Mouse (Mus musculus) G1E (cell line): Measurements from ENCODE around the gene Mfsd14a. TPM values are rescaled to one million over a fixed set of nuclear protein-coding genes. Genes with fewer than 3 reads are reported as not detected.

Experiments
- ATAC-seq: 2 replicates; pipeline ENCODE4 v1.8.0; 2016; ENCODE audit warnings: mild to moderate bottlenecking; ENCODE audit not compliant: insufficient number of reproducible peaks, poor library complexity, low FRiP score, severe bottlenecking; ENCODE audit errors: extremely low read depth
- DNase-seq: peaks from one replicate; pipeline ENCODE4 v3.0.0; 2012; ENCODE audit warnings: low spot score
- H3K27me3 ChIP-seq: 2 replicates; pipeline ENCODE4 v1.6.1; 2012; ENCODE audit warnings: mild to moderate bottlenecking, low read length, inconsistent platforms; ENCODE audit not compliant: insufficient read depth
- H3K36me3 ChIP-seq: replicated peaks from 2 replicates; pipeline ENCODE3; 2012; ENCODE audit warnings: mild to moderate bottlenecking, inconsistent platforms
- H3K4me1 ChIP-seq: 2 replicates; pipeline ENCODE4 v1.6.1; 2012; ENCODE audit warnings: low read depth, low read length, inconsistent platforms, mixed read lengths; ENCODE audit not compliant: insufficient read depth
- H3K4me3 ChIP-seq: 2 replicates; pipeline ENCODE4 v1.5.1; 2012; ENCODE audit warnings: low read depth, mild to moderate bottlenecking, inconsistent platforms, low read length, moderate library complexity, mixed read lengths
- H3K9me3 ChIP-seq: replicated peaks from 2 replicates; pipeline ENCODE4 v1.6.1; 2012; ENCODE audit warnings: inconsistent platforms
- CTCF ChIP-seq: IDR thresholded peaks from 2 replicates; pipeline ENCODE4 v1.5.1; 2012; ENCODE audit warnings: low read depth, low read length, inconsistent platforms, mixed read lengths
- GATA1 ChIP-seq: IDR thresholded peaks from 2 replicates; pipeline ENCODE4 v1.6.1; 2012; ENCODE audit warnings: borderline replicate concordance, low read length, inconsistent platforms, mixed read lengths
- GATA2 ChIP-seq: IDR thresholded peaks from 2 replicates; pipeline ENCODE4 v1.6.1; 2012; ENCODE audit warnings: low read depth, low read length, inconsistent platforms, borderline replicate concordance
- POLR2AphosphoS5 ChIP-seq: IDR thresholded peaks from 2 replicates; pipeline ENCODE4 v1.6.1; 2012; ENCODE audit warnings: low read depth, low read length, inconsistent platforms; ENCODE audit not compliant: insufficient replicate concordance
- TAL1 ChIP-seq: conservative IDR thresholded peaks from 2 replicates; pipeline ENCODE4 v1.6.1; 2012; ENCODE audit warnings: low read depth, low read length, inconsistent platforms, mixed read lengths
- polyA plus RNA-seq: library from polyadenylated mRNA; stranded (reverse); fragments of >175 nt; gene quantifications from 2 replicates; pipeline ENCODE4 v1.2.3, GENCODE M21; 2012
- total RNA-seq, 2 experiments: library from RNA; stranded (forward) in 1 of 2; stranded (reverse) in 1 of 2; fragments of 200-1000 nt in 1 of 2; fragments of >200 nt in 1 of 2; fragmentation: Nextera tagmentation in 1 of 2; gene quantifications; 2 replicates each; pipeline ENCODE4 v1.2.3; 2014 to 2017

Gene Mfsd14a
- total and polyA plus RNA-seq, 3 experiments, result 15.0 to 86.5 (median 73.6) TPM

DNA sequence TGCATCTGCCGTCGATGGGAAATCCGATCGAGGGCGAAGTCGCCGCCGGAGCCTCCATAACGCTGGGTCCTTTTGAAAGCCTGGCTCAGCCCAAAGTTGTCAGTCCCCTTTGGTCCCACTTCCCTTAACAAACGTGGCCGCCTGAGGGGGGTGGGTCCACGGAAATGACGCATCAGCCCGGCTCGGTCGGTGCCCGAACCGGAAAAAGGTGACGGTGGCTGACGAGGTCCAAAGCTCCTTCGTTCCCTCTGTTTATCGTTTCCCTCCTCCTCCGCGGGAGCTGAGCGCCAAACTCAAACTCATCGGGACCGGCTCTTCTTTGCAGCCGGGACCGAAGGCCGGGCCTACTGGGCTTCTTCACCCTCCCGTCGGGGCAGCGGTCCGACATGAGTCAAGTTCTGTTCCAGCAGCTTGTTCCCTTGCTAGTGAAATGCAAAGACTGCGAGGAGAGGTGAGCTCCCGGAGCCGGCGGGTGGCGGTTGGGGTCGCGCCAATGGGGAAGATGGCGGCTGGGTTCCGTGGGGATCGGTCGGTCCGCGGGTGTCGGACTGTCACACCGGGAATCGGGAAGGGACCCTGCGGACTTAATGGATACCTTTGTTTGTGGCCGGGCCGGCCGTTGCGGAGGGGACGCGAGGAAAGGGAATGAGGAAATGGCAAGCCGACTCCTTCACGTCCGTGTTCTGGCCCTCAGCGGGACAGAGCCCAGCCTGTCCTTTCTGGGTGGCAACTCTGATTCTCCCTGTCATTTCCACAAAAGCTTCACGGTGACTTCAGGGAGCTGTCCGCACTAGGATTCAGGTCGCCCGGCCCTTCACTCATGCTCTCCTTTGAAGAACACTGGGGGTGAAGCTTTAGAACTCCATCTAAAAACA is 67.5 kb downstream of the Mfsd14a start, which contains the start of gene Sass6:
Gene Sass6, plus strand, starts transcription at position 255 of the 875 bp plus-strand sequence.
- Histone ChIP-seq H3K27me3 (no peaks in the 10 kb centered on the region), H3K36me3 (peaks cover 41% of the 10 kb centered on the region), H3K9me3 (no peaks in the 10 kb centered on the region), H3K4me1 (peaks cover 30% of the 10 kb centered on the region), H3K4me3 (peak within 1 kb of the TSS; percentile 94)
- TF ChIP-seq TAL1 (no peak), GATA1 (no peak), POLR2AphosphoS5 (no peak), GATA2 (no peak), CTCF (no peak)
- peak; percentile 83 for DNase-seq
- peak; percentile 92 for ATAC-seq

DNA sequence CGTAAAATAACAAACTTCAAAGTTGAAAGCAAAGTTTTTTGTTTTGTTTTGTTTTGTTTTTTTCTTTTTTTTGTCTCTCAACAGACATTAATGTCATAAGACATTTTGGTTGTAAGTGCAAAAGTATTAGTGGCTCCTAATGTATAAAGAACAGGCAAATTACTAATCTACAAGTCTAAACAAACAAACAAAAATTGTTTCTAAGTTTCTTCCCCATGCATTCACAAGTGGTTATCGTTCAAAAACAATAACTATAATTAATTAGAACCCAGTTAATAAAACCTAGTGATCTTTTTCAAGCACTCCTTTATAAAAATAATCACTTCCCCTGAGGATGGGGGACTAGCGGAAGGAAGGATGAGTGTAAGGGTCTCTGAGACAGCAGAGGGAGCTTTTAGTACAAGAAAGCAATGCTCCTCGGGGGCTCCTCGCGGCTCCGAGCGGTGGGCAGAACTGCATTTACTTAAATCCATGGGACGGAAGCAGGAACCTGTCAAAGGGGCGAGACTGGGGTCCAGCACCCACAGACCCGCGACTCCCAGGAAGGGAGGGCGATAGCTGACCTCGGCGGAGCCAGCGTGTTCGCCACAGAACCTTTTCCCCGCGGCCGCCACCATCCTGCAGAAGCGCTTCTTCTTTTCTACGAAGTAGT is 68.3 kb downstream of the Mfsd14a start:
- Histone ChIP-seq H3K9me3 (no peaks in the 10 kb centered on the region), H3K27me3 (no peaks in the 10 kb centered on the region), H3K36me3 (peaks cover 47% of the 10 kb centered on the region), H3K4me3 (peak overlapping the region; percentile 94), H3K4me1 (peaks cover 29% of the 10 kb centered on the region)
- TF ChIP-seq GATA1, result no peak
- no peak for TF ChIP-seq GATA2
- TF ChIP-seq TAL1, result no peak
- TF ChIP-seq CTCF, result no peak
- no peak for TF ChIP-seq POLR2AphosphoS5
- DNase-seq (peak; percentile 38), ATAC-seq (peak; percentile 36)

DNA sequence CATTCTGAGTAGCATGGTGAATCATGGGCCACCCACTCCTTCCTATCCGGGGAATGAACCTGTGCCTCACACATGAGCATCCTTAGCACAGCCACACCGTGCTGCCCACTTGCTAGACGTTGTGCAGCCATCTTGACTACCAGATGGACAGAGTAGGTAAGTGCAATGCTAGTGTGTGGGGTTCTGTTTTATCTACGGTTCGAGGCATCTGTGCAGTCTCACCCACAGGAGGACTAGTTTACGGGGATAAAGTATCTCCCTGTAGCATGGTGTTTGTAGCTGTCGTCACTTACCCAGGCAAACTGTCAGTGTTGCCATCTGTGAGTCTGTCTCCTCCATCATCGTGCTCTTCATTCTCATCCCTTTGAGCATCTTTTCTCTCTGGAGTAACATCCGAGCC is 80.3 kb downstream of the Mfsd14a start:
- H3K4me1 ChIP-seq, result peaks cover under 1% of the 10 kb centered on the region; the same call in 1 of the 2 replicates
- peaks cover 62% of the 10 kb centered on the region for H3K36me3 ChIP-seq
- H3K27me3 ChIP-seq, result no peaks in the 10 kb centered on the region
- no peak overlapping the region for H3K4me3 ChIP-seq
- DNase-seq (no peak), ATAC-seq (no peak)
- no peaks in the 10 kb centered on the region for H3K9me3 ChIP-seq
- TF ChIP-seq CTCF (no peak), TAL1 (no peak), POLR2AphosphoS5 (no peak), GATA2 (no peak), GATA1 (no peak)

Other genes with a start within 250 kb of the Mfsd14a start
- 24.0 and 29.9 TPM in 2 replicates for gene Cdc14a, start 238.6 kb downstream of the Mfsd14a start, total RNA-seq (2014; fragmentation: Nextera tagmentation)
- gene Cdc14a, start 238.6 kb downstream of the Mfsd14a start, total RNA-seq (2017), result 16.9 and 18.9 TPM in 2 replicates
- gene Cdc14a, start 238.6 kb downstream of the Mfsd14a start, polyA plus RNA-seq, result 9.3 and 9.6 TPM in 2 replicates
- 31.6 and 47.9 TPM in 2 replicates for gene Rtca, start 154.5 kb downstream of the Mfsd14a start, total RNA-seq (2014; fragmentation: Nextera tagmentation)
- gene Rtca, start 154.5 kb downstream of the Mfsd14a start, total RNA-seq (2017), result 32.1 and 36.8 TPM in 2 replicates
- gene Rtca, start 154.5 kb downstream of the Mfsd14a start, polyA plus RNA-seq, result 36.7 and 40.3 TPM in 2 replicates
- 9.5 and 16.3 TPM in 2 replicates for gene Dbt, start 149.6 kb downstream of the Mfsd14a start, total RNA-seq (2014; fragmentation: Nextera tagmentation)
- 6.4 and 6.8 TPM in 2 replicates for gene Dbt, start 149.6 kb downstream of the Mfsd14a start, total RNA-seq (2017)
- gene Dbt, start 149.6 kb downstream of the Mfsd14a start, polyA plus RNA-seq, result 0.35 and 0.69 TPM in 2 replicates
- 2.0 and 4.2 TPM in 2 replicates for gene Lrrc39, start 99.7 kb downstream of the Mfsd14a start, total RNA-seq (2014; fragmentation: Nextera tagmentation)
- 1.7 and 2.2 TPM in 2 replicates for gene Lrrc39, start 99.7 kb downstream of the Mfsd14a start, total RNA-seq (2017)
- not detected in 2 replicates for gene Lrrc39, start 99.7 kb downstream of the Mfsd14a start, polyA plus RNA-seq
- 58.1 and 74.3 TPM in 2 replicates for gene Sass6, start 67.7 kb downstream of the Mfsd14a start, total RNA-seq (2014; fragmentation: Nextera tagmentation)
- gene Sass6, start 67.7 kb downstream of the Mfsd14a start, total RNA-seq (2017), result 37.6 and 39.6 TPM in 2 replicates
- gene Sass6, start 67.7 kb downstream of the Mfsd14a start, polyA plus RNA-seq, result 6.6 and 7.6 TPM in 2 replicates
- 32.1 and 42.9 TPM in 2 replicates for gene Trmt13, start 48.1 kb downstream of the Mfsd14a start, total RNA-seq (2014; fragmentation: Nextera tagmentation)
- gene Trmt13, start 48.1 kb downstream of the Mfsd14a start, total RNA-seq (2017), result 34.5 and 35.8 TPM in 2 replicates
- gene Trmt13, start 48.1 kb downstream of the Mfsd14a start, polyA plus RNA-seq, result 2.2 and 3.8 TPM in 2 replicates
- not detected in 2 replicates for gene Gm43191, start 18.6 kb upstream of the Mfsd14a start, total RNA-seq (2014; fragmentation: Nextera tagmentation)
- not detected in 2 replicates for gene Gm43191, start 18.6 kb upstream of the Mfsd14a start, total RNA-seq (2017)
- not detected in 2 replicates for gene Gm43191, start 18.6 kb upstream of the Mfsd14a start, polyA plus RNA-seq
- gene Slc35a3, start 50.2 kb upstream of the Mfsd14a start, total RNA-seq (2014; fragmentation: Nextera tagmentation), result 52.6 and 54.6 TPM in 2 replicates
- 56.8 and 60.9 TPM in 2 replicates for gene Slc35a3, start 50.2 kb upstream of the Mfsd14a start, total RNA-seq (2017)
- gene Slc35a3, start 50.2 kb upstream of the Mfsd14a start, polyA plus RNA-seq, result 11.3 and 13.4 TPM in 2 replicates
- 33.6 and 38.7 TPM in 2 replicates for gene Agl, start 145.5 kb upstream of the Mfsd14a start, total RNA-seq (2014; fragmentation: Nextera tagmentation)
- gene Agl, start 145.5 kb upstream of the Mfsd14a start, total RNA-seq (2017), result 13.5 and 15.1 TPM in 2 replicates
- gene Agl, start 145.5 kb upstream of the Mfsd14a start, polyA plus RNA-seq, result 1.3 and 1.7 TPM in 2 replicates
- gene Frrs1, start 196.8 kb upstream of the Mfsd14a start, total RNA-seq (2014; fragmentation: Nextera tagmentation), result 99.0 and 105 TPM in 2 replicates
- gene Frrs1, start 196.8 kb upstream of the Mfsd14a start, total RNA-seq (2017), result 33.5 and 37.1 TPM in 2 replicates
- gene Frrs1, start 196.8 kb upstream of the Mfsd14a start, polyA plus RNA-seq, result 8.7 and 26.1 TPM in 2 replicates